Mouse (Mus musculus): Measurements from ENCODE around the gene D330020A13Rik. TPM values are rescaled to one million over a fixed set of nuclear protein-coding genes. Genes with fewer than 3 reads are reported as not detected.

D330020A13Rik gene
- total and polyA plus RNA-seq, 3 experiments, result not detected

DNA sequence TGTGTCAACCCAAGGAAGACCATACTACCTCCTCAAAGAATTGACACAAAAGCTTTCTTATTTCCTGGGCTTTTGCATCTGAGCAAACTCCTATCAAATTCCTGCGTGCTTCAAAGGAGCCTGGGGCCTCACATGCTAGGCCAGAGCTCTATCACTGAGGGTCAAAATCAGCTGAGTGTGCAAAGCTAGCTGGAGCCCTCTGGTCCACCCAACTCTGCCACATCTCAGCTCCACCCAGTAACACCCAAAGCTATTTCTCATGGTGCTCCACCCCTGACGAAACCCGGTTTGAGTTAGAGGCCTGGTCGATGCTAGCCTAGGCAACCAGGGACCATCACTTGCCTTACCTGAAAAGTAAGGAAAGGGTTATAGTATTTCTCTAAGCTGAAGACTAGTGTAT, 39.0 kb upstream of the D330020A13Rik start:
- no peak for TF ChIP-seq HCFC1 (IDR thresholded peaks at IDR 0.05; ENCODE audit: low read depth, low read length)
- no peak for TF ChIP-seq MAX (IDR thresholded peaks at IDR 0.05; ENCODE audit: low read length)
- TF ChIP-seq POLR2AphosphoS5 (IDR thresholded peaks at IDR 0.05; ENCODE audit: borderline replicate concordance, low read depth, low read length), result no peak
- TF ChIP-seq UBTF (IDR thresholded peaks at IDR 0.05; ENCODE audit: borderline replicate concordance, insufficient read depth, low read depth, low read length), result no peak
- TF ChIP-seq NELFE (IDR thresholded peaks at IDR 0.05; ENCODE audit: low read depth, low read length), result no peak
- TF ChIP-seq TAL1 (IDR thresholded peaks at IDR 0.05; ENCODE audit: low read length), result no peak
- TF ChIP-seq EP300 (IDR thresholded peaks at IDR 0.05; ENCODE audit: low read depth in 1 of 2, low read length in 2 of 2), result no peak
- no peak for TF ChIP-seq RAD21 (IDR thresholded peaks at IDR 0.05; ENCODE audit: low read depth, low read length)
- no peak for TF ChIP-seq CTCF (IDR thresholded peaks at IDR 0.05 in 2 of 3, conservative IDR thresholded peaks at IDR 0.05 in 1 of 3; ENCODE audit: control insufficient read depth in 1 of 3, insufficient read depth in 1 of 3, low read depth in 2 of 3, low read length in 3 of 3, poor library complexity in 1 of 3, severe bottlenecking in 1 of 3)
- TF ChIP-seq MYB (IDR thresholded peaks at IDR 0.05; ENCODE audit: low read depth, low read length), result no peak

DNA sequence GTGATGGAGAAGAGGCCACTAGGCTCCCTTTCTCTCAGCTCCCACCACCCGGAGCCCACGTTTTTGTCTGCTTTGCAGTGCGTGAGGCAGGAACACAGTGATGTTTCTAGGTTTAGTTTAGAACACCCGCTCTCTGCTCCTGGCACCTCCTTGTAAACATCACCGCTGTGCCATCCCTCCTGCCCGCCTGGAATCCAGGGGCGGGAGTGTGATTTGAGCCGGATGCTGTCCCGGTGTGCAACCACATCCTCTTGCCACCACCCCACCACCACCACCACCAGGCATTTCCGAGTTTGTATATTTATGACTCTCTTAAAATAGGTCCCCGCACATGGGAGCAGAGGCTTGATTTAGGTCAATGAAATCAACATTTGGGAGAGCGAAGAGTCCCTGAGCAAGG, 38.5 kb upstream of the D330020A13Rik start:
- no peaks in the 10 kb centered on the region for H3K9me3 ChIP-seq (replicated peaks; ENCODE audit: insufficient read depth, low read length)
- H3K27ac ChIP-seq (ENCODE audit: control insufficient read depth, low read depth, low read length), result no peak overlapping the region
- H3K4me1 ChIP-seq (ENCODE audit: control insufficient read depth in 1 of 2, insufficient read depth in 2 of 2, low read length in 2 of 2), result peaks cover 0 to 3% of the 10 kb centered on the region in 2 experiments; a peak in 1 of 4 replicates
- H3K36me3 ChIP-seq (ENCODE audit: control insufficient read depth in 1 of 2, insufficient read depth in 2 of 2, low read length in 2 of 2), result peaks cover 0 to 3% of the 10 kb centered on the region in 2 experiments; a peak in 1 of 4 replicates
- peaks cover 11 to 13% of the 10 kb centered on the region in 2 experiments for H3K27me3 ChIP-seq (ENCODE audit: control insufficient read depth in 1 of 2, insufficient read depth in 2 of 2, low read length in 2 of 2)
- H3K79me2 ChIP-seq (ENCODE audit: control insufficient read depth, insufficient read depth, low read length, poor library complexity), result no peaks in the 10 kb centered on the region
- no peak overlapping the region for H3K9ac ChIP-seq (ENCODE audit: control insufficient read depth, low read depth, low read length, poor library complexity, severe bottlenecking)
- no peak overlapping the region for H3K4me3 ChIP-seq (ENCODE audit: control insufficient read depth in 1 of 2, insufficient read depth in 1 of 2, low read depth in 2 of 2, low read length in 2 of 2)
- DNase-seq (ENCODE audit: low read depth, low spot score), result no peak
- TF ChIP-seq GABPA (IDR thresholded peaks at IDR 0.05; ENCODE audit: low read depth, low read length), result no peak
- no peak for TF ChIP-seq CHD2 (IDR thresholded peaks at IDR 0.05; ENCODE audit: low read length)
- TF ChIP-seq RAD21 (IDR thresholded peaks at IDR 0.05; ENCODE audit: low read depth, low read length), result no peak
- TF ChIP-seq RCOR1 (IDR thresholded peaks at IDR 0.05; ENCODE audit: low read depth, low read length), result no peak
- no peak for TF ChIP-seq CTCF (IDR thresholded peaks at IDR 0.05 in 2 of 3, conservative IDR thresholded peaks at IDR 0.05 in 1 of 3; ENCODE audit: control insufficient read depth in 1 of 3, insufficient read depth in 1 of 3, low read depth in 2 of 3, low read length in 3 of 3, poor library complexity in 1 of 3, severe bottlenecking in 1 of 3)
- TF ChIP-seq MAZ (IDR thresholded peaks at IDR 0.05; ENCODE audit: low read depth, low read length), result no peak
- TF ChIP-seq SIN3A (IDR thresholded peaks at IDR 0.05; ENCODE audit: low read length), result no peak
- no peak for TF ChIP-seq ELF1 (IDR thresholded peaks at IDR 0.05; ENCODE audit: low read depth, low read length)
- TF ChIP-seq HCFC1 (IDR thresholded peaks at IDR 0.05; ENCODE audit: low read depth, low read length), result no peak
- TF ChIP-seq E2F4 (IDR thresholded peaks at IDR 0.05; ENCODE audit: borderline replicate concordance, low read depth, low read length), result no peak
- no peak for TF ChIP-seq ZC3H11A (IDR thresholded peaks at IDR 0.05; ENCODE audit: low read depth, low read length)
- no peak for TF ChIP-seq JUND (IDR thresholded peaks at IDR 0.05; ENCODE audit: low read depth, low read length)
- no peak for TF ChIP-seq MXI1 (IDR thresholded peaks at IDR 0.05; ENCODE audit: low read depth, low read length)
- TF ChIP-seq MAFK (IDR thresholded peaks at IDR 0.05; ENCODE audit: borderline replicate concordance, low read depth, low read length), result no peak
- no peak for TF ChIP-seq POLR2AphosphoS2 (IDR thresholded peaks at IDR 0.05; ENCODE audit: low read length)
- TF ChIP-seq ZNF384 (IDR thresholded peaks at IDR 0.05; ENCODE audit: low read depth, low read length), result no peak
- TF ChIP-seq KAT2A (conservative IDR thresholded peaks at IDR 0.05; ENCODE audit: low read depth, low read length), result no peak
- TF ChIP-seq GATA1 (IDR thresholded peaks at IDR 0.05; ENCODE audit: low read depth, low read length), result no peak
- TF ChIP-seq CHD1 (IDR thresholded peaks at IDR 0.05; ENCODE audit: low read depth, low read length), result no peak
- no peak for TF ChIP-seq TAL1 (IDR thresholded peaks at IDR 0.05; ENCODE audit: low read length)

More for the DNA sequence above, 39.0 kb upstream of the D330020A13Rik start:
- DNase-seq (ENCODE audit: low read depth, low spot score), result no peak
- Histone ChIP-seq H3K79me2 (ENCODE audit: control insufficient read depth, insufficient read depth, low read length, poor library complexity) (no peaks in the 10 kb centered on the region), H3K27ac (ENCODE audit: control insufficient read depth, low read depth, low read length) (no peak overlapping the region), H3K9me3 (replicated peaks; ENCODE audit: insufficient read depth, low read length) (no peaks in the 10 kb centered on the region), H3K27me3 (ENCODE audit: control insufficient read depth in 1 of 2, insufficient read depth in 2 of 2, low read length in 2 of 2) (peaks cover 11 to 13% of the 10 kb centered on the region in 2 experiments), H3K9ac (ENCODE audit: control insufficient read depth, low read depth, low read length, poor library complexity, severe bottlenecking) (no peak overlapping the region), H3K36me3 (ENCODE audit: control insufficient read depth in 1 of 2, insufficient read depth in 2 of 2, low read length in 2 of 2) (peaks cover 0 to 3% of the 10 kb centered on the region in 2 experiments; a peak in 1 of 4 replicates), H3K4me3 (ENCODE audit: control insufficient read depth in 1 of 2, insufficient read depth in 1 of 2, low read depth in 2 of 2, low read length in 2 of 2) (no peak overlapping the region), H3K4me1 (ENCODE audit: control insufficient read depth in 1 of 2, insufficient read depth in 2 of 2, low read length in 2 of 2) (peaks cover 0 to 3% of the 10 kb centered on the region in 2 experiments; a peak in 1 of 4 replicates)

All from MEL (cell line).